Mouse (Mus musculus) CH12.LX (cell line): ENCODE results near the gene Cachd1. TPM values are rescaled to one million over a fixed set of nuclear protein-coding genes. Genes with fewer than 3 reads are reported as not detected.

ENCODE experiments used
- DNase-seq: peaks from one replicate; pipeline ENCODE4 v3.0.0-alpha.2; 2013; ENCODE audit errors: extremely low read depth
- H3K27ac ChIP-seq: 2 replicates; pipeline ENCODE4 v1.5.1; 2012; ENCODE audit warnings: low read depth, mild to moderate bottlenecking, control low read depth, moderate library complexity; ENCODE audit not compliant: insufficient read depth
- H3K27me3 ChIP-seq: replicated peaks from 2 replicates; pipeline ENCODE3; 2012; ENCODE audit warnings: inconsistent platforms
- H3K36me3 ChIP-seq, 2 experiments: replicated peaks in 1 of 2; 2 replicates each; pipeline versions ENCODE3 to v1.6.1; 2012; ENCODE audit warnings: inconsistent platforms in 1 of 2, low read length in 1 of 2, mild to moderate bottlenecking in 1 of 2, mixed read lengths in 1 of 2, moderate library complexity in 1 of 2; ENCODE audit not compliant: control insufficient read depth in 1 of 2, insufficient read depth in 1 of 2
- H3K4me1 ChIP-seq, 2 experiments: 2 replicates each; pipeline ENCODE4 v1.6.1; 2012; ENCODE audit warnings: inconsistent platforms in 1 of 2, moderate library complexity in 1 of 2; ENCODE audit not compliant: insufficient read depth in 2 of 2, control insufficient read depth in 1 of 2
- H3K4me2 ChIP-seq: 2 replicates; pipeline ENCODE4 v1.6.1; 2012; ENCODE audit warnings: low read depth, mild to moderate bottlenecking, control low read depth; ENCODE audit not compliant: poor library complexity, insufficient read depth, severe bottlenecking
- H3K4me3 ChIP-seq, 3 experiments: fragments of 150-350 bp in 1 of 3; sonication (generic) in 1 of 3; replicated peaks in 1 of 3; 2 replicates each; pipeline versions ENCODE3 to v1.5.1; 2011 to 2012; ENCODE audit warnings: low read depth in 2 of 3, low read length in 2 of 3, mild to moderate bottlenecking in 2 of 3, moderate library complexity in 2 of 3, control low read depth in 1 of 3, improper control_type of control experiment in 1 of 3, inconsistent platforms in 1 of 3, mixed read lengths in 1 of 3; ENCODE audit not compliant: poor library complexity in 1 of 3
- H3K79me2 ChIP-seq: replicated peaks from 2 replicates; pipeline ENCODE4 v1.6.1; 2012; ENCODE audit warnings: mild to moderate bottlenecking, moderate library complexity; ENCODE audit not compliant: control insufficient read depth, poor library complexity, insufficient read depth, severe bottlenecking; ENCODE audit errors: extremely low read depth
- H3K9ac ChIP-seq: 2 replicates; pipeline ENCODE4 v1.6.1; 2012; ENCODE audit warnings: low read depth, mild to moderate bottlenecking, control low read depth, moderate library complexity; ENCODE audit not compliant: insufficient read depth
- H3K9me3 ChIP-seq: replicated peaks from 2 replicates; pipeline ENCODE3; 2012; ENCODE audit warnings: low read length, inconsistent platforms, mixed read lengths
- CTCF ChIP-seq, 2 experiments: IDR thresholded peaks in 1 of 2; conservative IDR thresholded peaks in 1 of 2; 2 replicates each; pipeline ENCODE4 v1.5.1; 2011 to 2012; ENCODE audit warnings: low read depth in 2 of 2, low read length in 2 of 2, improper control_type of control experiment in 1 of 2, inconsistent platforms in 1 of 2, mild to moderate bottlenecking in 1 of 2, moderate library complexity in 1 of 2
- ELF1 ChIP-seq: IDR thresholded peaks from 2 replicates; pipeline ENCODE4 v1.6.1; 2014; ENCODE audit warnings: low read depth, mild to moderate bottlenecking, inconsistent platforms, low read length, improper control_type of control experiment
- EP300 ChIP-seq: IDR thresholded peaks from 2 replicates; pipeline ENCODE4 v1.6.1; 2011; ENCODE audit warnings: low read length, improper control_type of control experiment
- ETS1 ChIP-seq: conservative IDR thresholded peaks from 2 replicates; pipeline ENCODE4 v1.6.1; 2012; ENCODE audit warnings: low read depth, mild to moderate bottlenecking, inconsistent platforms, low read length, improper control_type of control experiment, moderate library complexity
- JUN ChIP-seq: IDR thresholded peaks from 2 replicates; pipeline ENCODE4 v1.6.1; 2011; ENCODE audit warnings: low read depth, mild to moderate bottlenecking, low read length, improper control_type of control experiment, moderate library complexity; ENCODE audit not compliant: insufficient read depth
- JUND ChIP-seq: conservative IDR thresholded peaks from 2 replicates; pipeline ENCODE4 v1.6.1; 2011; ENCODE audit warnings: low read depth, low read length, improper control_type of control experiment
- MAFK ChIP-seq: IDR thresholded peaks from 2 replicates; pipeline ENCODE4 v1.6.1; 2011; ENCODE audit warnings: low read length, improper control_type of control experiment; ENCODE audit not compliant: insufficient replicate concordance
- MAX ChIP-seq: IDR thresholded peaks from 2 replicates; pipeline ENCODE4 v1.6.1; 2011; ENCODE audit warnings: low read length, improper control_type of control experiment
- MAZ ChIP-seq: IDR thresholded peaks from 2 replicates; pipeline ENCODE4 v1.6.1; 2012; ENCODE audit warnings: low read depth, mild to moderate bottlenecking, inconsistent platforms, low read length, improper control_type of control experiment, moderate library complexity
- MYC ChIP-seq: IDR thresholded peaks from 2 replicates; pipeline ENCODE4 v1.6.1; 2011; ENCODE audit warnings: low read depth, mild to moderate bottlenecking, improper control_type of control experiment, low read length
- NRF1 ChIP-seq: IDR thresholded peaks from 2 replicates; pipeline ENCODE4 v1.6.1; 2014; ENCODE audit warnings: low read depth, mild to moderate bottlenecking, inconsistent platforms, low read length, improper control_type of control experiment, moderate library complexity
- PAX5 ChIP-seq: IDR thresholded peaks from 2 replicates; pipeline ENCODE4 v1.6.1; 2012; ENCODE audit warnings: low read length, inconsistent platforms, mixed read lengths
- POLR2AphosphoS2 ChIP-seq: IDR thresholded peaks from 2 replicates; pipeline ENCODE4 v1.6.1; 2011; ENCODE audit warnings: low read depth, low read length, improper control_type of control experiment
- RCOR1 ChIP-seq: conservative IDR thresholded peaks from 2 replicates; pipeline ENCODE4 v1.6.1; 2012; ENCODE audit warnings: low read depth, mild to moderate bottlenecking, inconsistent platforms, low read length, improper control_type of control experiment
- SIN3A ChIP-seq: IDR thresholded peaks from 2 replicates; pipeline ENCODE4 v1.6.1; 2012; ENCODE audit warnings: low read length, improper control_type of control experiment, inconsistent platforms
- SMC3 ChIP-seq: IDR thresholded peaks from 2 replicates; pipeline ENCODE4 v1.6.1; 2011; ENCODE audit warnings: low read depth, low read length, improper control_type of control experiment
- UBTF ChIP-seq: IDR thresholded peaks from 2 replicates; pipeline ENCODE4 v1.6.1; 2012; ENCODE audit warnings: low read depth, mild to moderate bottlenecking, inconsistent platforms, low read length, improper control_type of control experiment, moderate library complexity
- USF2 ChIP-seq: conservative IDR thresholded peaks from 2 replicates; pipeline ENCODE4 v1.6.1; 2011; ENCODE audit warnings: low read depth, low read length, improper control_type of control experiment
- ZC3H11A ChIP-seq: IDR thresholded peaks from 2 replicates; pipeline ENCODE4 v1.6.1; 2012; ENCODE audit warnings: low read depth, mild to moderate bottlenecking, inconsistent platforms, low read length, improper control_type of control experiment
- ZMIZ1 ChIP-seq: IDR thresholded peaks from 2 replicates; pipeline ENCODE4 v1.6.1; 2012; ENCODE audit warnings: low read depth, mild to moderate bottlenecking, inconsistent platforms, low read length, improper control_type of control experiment
- dilution Hi-C: fragments of 300-500 bp; cut with MboI; formaldehyde crosslinking; loops from 2 replicates; pipeline ENCODE4 v1.14.3; 2020; ENCODE audit warnings: low sequenced_read_pairs; ENCODE audit not compliant: extremely low pct_unique_long_range_greater_than_20kb, extremely low pct_ligation_motif_present
- in situ Hi-C: fragments of 300-500 bp; cut with MboI; formaldehyde crosslinking; loops from 3 replicates; pipeline ENCODE4 v1.14.3; 2019; ENCODE audit warnings: low sequenced_read_pairs, low pct_ligation_motif_present, low pct_unique_long_range_greater_than_20kb, mixed read lengths
- polyA plus RNA-seq: library from polyadenylated mRNA; unstranded; fragments of >175 nt; gene quantifications from 2 replicates; pipeline ENCODE4 v1.2.1, GENCODE M21; 2012; ENCODE audit warnings: low read depth; ENCODE audit not compliant: insufficient read length
- total RNA-seq, 2 experiments: library from RNA; depleted of rRNA; stranded (reverse); fragments of 300-350 nt in 1 of 2; fragments of >200 nt in 1 of 2; gene quantifications; 2 replicates each; pipeline ENCODE4 v1.2.3; 2012 to 2014

Gene Cachd1
- total and polyA plus RNA-seq, 3 experiments = 0.13 to 0.24 (median 0.20) TPM

DNA sequence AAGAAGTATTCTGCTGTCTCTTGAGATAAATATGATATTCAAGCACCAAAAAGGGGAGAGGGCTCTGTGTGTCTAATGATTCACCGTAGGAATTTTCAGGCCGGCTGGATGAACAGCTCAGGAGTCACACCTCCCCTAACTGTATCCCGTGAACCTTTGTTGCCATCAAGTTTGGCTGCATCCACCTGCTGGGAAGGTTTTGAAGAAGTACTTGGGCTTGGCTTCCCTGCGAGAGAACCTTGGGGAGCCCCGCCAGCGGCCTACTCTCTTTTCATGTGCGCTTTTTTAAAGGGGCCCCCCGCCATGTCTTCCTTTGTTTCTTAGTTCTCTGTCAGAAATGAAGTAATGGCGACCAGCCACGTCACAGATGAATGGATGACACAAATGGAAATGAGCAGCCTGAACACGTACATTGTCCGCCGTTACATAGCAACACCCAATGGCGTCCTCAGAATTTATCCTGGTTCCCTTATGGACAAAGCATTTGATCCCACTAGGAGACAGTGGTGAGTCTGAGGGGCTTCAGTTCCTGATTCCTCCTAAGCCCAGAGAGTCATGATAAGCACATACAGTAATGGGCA, 198.1 kb downstream of the Cachd1 start:
- Histone ChIP-seq H3K79me2 (no peaks in the 10 kb centered on the region), H3K36me3 (no peaks in the 10 kb centered on the region), H3K4me1 (no peaks in the 10 kb centered on the region), H3K4me3 (no peak overlapping the region), H3K9ac (no peak overlapping the region), H3K27me3 (no peaks in the 10 kb centered on the region), H3K9me3 (no peaks in the 10 kb centered on the region), H3K4me2 (no peak overlapping the region), H3K27ac (no peak overlapping the region)
- dilution Hi-C loops = no loop called here
- DNase-seq = no peak
- in situ Hi-C loops = no loop called here
- TF ChIP-seq MAFK (no peak), ZMIZ1 (no peak), NRF1 (no peak), ZC3H11A (no peak), UBTF (no peak), SMC3 (no peak), RCOR1 (no peak), JUND (no peak), USF2 (no peak)

DNA sequence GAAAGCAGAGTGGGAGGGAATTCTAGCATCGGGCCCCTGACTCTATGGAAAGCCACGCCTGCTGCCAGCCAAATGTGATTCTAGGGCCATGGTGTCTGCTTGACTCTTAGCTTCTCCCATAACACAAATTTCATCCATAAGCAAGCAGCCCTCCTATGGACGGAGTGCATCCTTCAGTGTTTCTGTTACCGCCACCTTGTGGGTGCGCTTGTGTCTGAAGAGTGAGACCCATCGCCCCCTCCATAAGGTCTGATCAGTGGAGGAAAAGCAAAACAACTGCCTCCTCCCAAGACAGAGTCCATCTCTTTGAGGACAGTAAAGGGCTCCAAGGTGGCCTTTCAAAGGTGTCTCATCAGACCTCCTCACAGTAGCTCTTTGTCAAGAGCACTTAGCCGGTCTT, 201.0 kb downstream of the Cachd1 start:
- Histone ChIP-seq H3K9ac (no peak overlapping the region), H3K27me3 (no peaks in the 10 kb centered on the region), H3K9me3 (no peaks in the 10 kb centered on the region), H3K4me1 (no peaks in the 10 kb centered on the region), H3K4me2 (no peak overlapping the region), H3K36me3 (no peaks in the 10 kb centered on the region)
- DNase-seq = no peak
- in situ Hi-C loops (no loop called here), dilution Hi-C loops (no loop called here)
- no peak for TF ChIP-seq MAX
- TF ChIP-seq CTCF (conservative IDR thresholded peaks at IDR 0.05 in 1 of 2, IDR thresholded peaks at IDR 0.05 in 1 of 2; ENCODE audit: low read depth in 2 of 2, low read length in 2 of 2) = peak in 1 of 2 experiments; percentile 25; a peak in 1 of 4 replicates
- no peak for TF ChIP-seq MAZ
- TF ChIP-seq PAX5 = no peak
- no peak for TF ChIP-seq JUN
- TF ChIP-seq POLR2AphosphoS2 = no peak
- no peak for TF ChIP-seq ETS1
- TF ChIP-seq NRF1 = no peak
- no peak for TF ChIP-seq ZC3H11A
- no peak for TF ChIP-seq SIN3A
- TF ChIP-seq MYC = no peak
- TF ChIP-seq UBTF = no peak
- TF ChIP-seq ELF1 = no peak
- TF ChIP-seq SMC3 = peak; percentile 13; the same call in 1 of the 2 replicates
- TF ChIP-seq EP300 = no peak
- TF ChIP-seq, all 38 proteins: peak for 2
- Histone ChIP-seq H3K79me2 (no peaks in the 10 kb centered on the region), H3K4me3 (no peak overlapping the region), H3K27ac (no peak overlapping the region)
